Mouse (Mus musculus): ENCODE results near the gene Cntn1.

DNA sequence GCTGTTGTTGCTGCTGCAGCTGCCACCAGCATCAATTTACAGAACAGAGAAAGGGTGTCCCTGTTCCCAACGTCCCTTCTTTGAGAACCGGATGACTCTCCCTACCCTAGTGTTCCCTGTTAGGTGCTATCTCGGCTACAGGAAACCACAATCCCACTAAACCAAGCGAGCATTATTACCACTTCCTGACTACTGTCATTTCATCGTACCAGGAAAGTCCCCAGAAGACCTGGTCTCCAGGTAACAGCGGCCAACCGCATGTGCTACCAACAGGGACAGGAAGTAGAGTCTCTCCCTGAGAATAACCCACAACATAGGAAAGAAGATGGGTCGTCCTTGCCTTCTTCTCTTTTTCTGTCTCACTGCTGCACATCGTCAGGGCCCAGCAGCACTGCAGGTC lies 83.3 kb downstream of the Cntn1 start:
- TF ChIP-seq CTCF (conservative IDR thresholded peaks at IDR 0.05; ENCODE audit: insufficient read depth, insufficient read length, low read depth, low read length): no peak
- no peak for TF ChIP-seq POLR2A (IDR thresholded peaks at IDR 0.05; ENCODE audit: low read depth, low read length)

Measured in kidney, adult 2 months (tissue).